ENCODE assay signal across 9 mouse cellular contexts in the genomic region with DNA sequence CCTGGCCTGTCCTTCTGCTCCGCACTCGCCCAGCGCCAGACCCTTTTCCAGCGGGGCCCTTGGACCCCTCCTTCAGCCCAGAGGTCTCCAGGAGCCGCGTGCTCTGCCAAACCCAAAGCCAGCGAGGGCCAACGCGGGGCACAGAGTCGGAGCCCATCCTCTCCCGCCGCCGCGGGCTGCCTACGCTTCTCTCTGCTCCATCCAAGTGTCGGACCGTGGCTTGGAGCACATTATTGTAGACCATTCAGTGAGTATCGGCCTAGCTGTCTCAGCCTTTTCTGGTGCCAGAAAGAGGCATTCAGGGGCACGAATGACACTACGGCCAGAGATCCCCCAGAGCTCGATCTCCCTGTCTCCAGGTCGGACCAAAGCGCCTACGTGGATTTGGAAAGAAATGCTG. TPM values are rescaled to one million over a fixed set of nuclear protein-coding genes. Genes with fewer than 3 reads are reported as not detected.
DNase-seq lines count a peak whose midpoint lies in the region; ATAC-seq and TF ChIP-seq lines count a peak whose summit lies in the region.
"Had no signal": no experiment of that assay in that cellular context is flagged by ENCODE, and none has a peak within 500 bp of the region (broad histone marks: within the 10 kb centered on the region; RNA-seq: fewer than 3 reads in every experiment).

No protein-coding gene starts in this region.

- H3K4me2 ChIP-seq in forebrain, embryonic 15.5 days (replicated peaks): peak overlapping the region; percentile 78
- peak overlapping the region; percentile 67 for H3K4me2 ChIP-seq in liver, embryonic 11.5 days

- TF ChIP-seq CTCF in E14TG2a.4 (conservative IDR thresholded peaks at IDR 0.05; ENCODE audit: low read length): no peak

- no peaks in the 10 kb centered on the region for H3K36me3 ChIP-seq in E14TG2a.4 (ENCODE audit: insufficient read depth, low read length)
- H3K36me3 ChIP-seq in forebrain, embryonic 15.5 days: no peaks in the 10 kb centered on the region
- no peaks in the 10 kb centered on the region for H3K36me3 ChIP-seq in liver, embryonic 11.5 days (ENCODE audit: control insufficient read depth, insufficient read depth, low read length)

- peak overlapping the region; percentile 75 for H3K9ac ChIP-seq in forebrain, embryonic 15.5 days (replicated peaks)
- no peak overlapping the region for H3K9ac ChIP-seq in liver, embryonic 11.5 days (ENCODE audit: low read depth, low read length)

- peaks cover 13% of the 10 kb centered on the region for H3K4me1 ChIP-seq in E14TG2a.4 (replicated peaks; ENCODE audit: low read depth, low read length)
- peaks cover 60% of the 10 kb centered on the region for H3K4me1 ChIP-seq in forebrain, embryonic 15.5 days
- no peaks in the 10 kb centered on the region for H3K4me1 ChIP-seq in liver, embryonic 11.5 days (replicated peaks; ENCODE audit: control insufficient read depth, insufficient read depth, low read length)

- ATAC-seq in forebrain, embryonic 15.5 days (replicated peaks): peak; percentile 20; the same call in 1 of the 2 replicates
- ATAC-seq in liver, embryonic 11.5 days (replicated peaks; ENCODE audit: low FRiP score): no peak

- H3K4me3 ChIP-seq in E14TG2a.4 (replicated peaks; ENCODE audit: low read length): peak overlapping the region; percentile 85
- peak overlapping the region; percentile 63 for H3K4me3 ChIP-seq in forebrain, embryonic 15.5 days
- peak overlapping the region; percentile 45 for H3K4me3 ChIP-seq in liver, embryonic 11.5 days (ENCODE audit: low read depth, low read length)
- H3K4me3 ChIP-seq: myocyte had no signal

- peak overlapping the region; percentile 88 for H3K27ac ChIP-seq in forebrain, embryonic 15.5 days (replicated peaks)
- no peak overlapping the region for H3K27ac ChIP-seq in liver, embryonic 11.5 days (ENCODE audit: low read depth, low read length)

- peaks cover 94% of the 10 kb centered on the region for H3K27me3 ChIP-seq in E14TG2a.4 (ENCODE audit: insufficient read depth, low read length)
- H3K27me3 ChIP-seq in forebrain, embryonic 15.5 days: no peaks in the 10 kb centered on the region
- H3K27me3 ChIP-seq in liver, embryonic 11.5 days (replicated peaks; ENCODE audit: control insufficient read depth, insufficient read depth, low read length): peaks cover 50% of the 10 kb centered on the region

- DNase-seq in embryo, embryonic 10.5 days (ENCODE audit: low spot score): peak; percentile 58
- no peak for DNase-seq in embryo, embryonic 11 days
- DNase-seq in liver, embryonic 11.5 days (ENCODE audit: low spot score): no peak
- DNase-seq in urinary bladder, postnatal 25 days (ENCODE audit: low spot score): no peak
- no peak for DNase-seq in kidney, postnatal 10 days
- DNase-seq in lung, postnatal 36 days: no peak

- no peaks in the 10 kb centered on the region for H3K9me3 ChIP-seq in E14TG2a.4 (ENCODE audit: low read length)
- no peaks in the 10 kb centered on the region for H3K9me3 ChIP-seq in forebrain, embryonic 15.5 days
- H3K9me3 ChIP-seq in liver, embryonic 11.5 days (ENCODE audit: control insufficient read depth, low read length): no peaks in the 10 kb centered on the region

- under 1% methylated on average over 24 of the region's 24 CpGs for WGBS in forebrain, embryonic 15.5 days
- WGBS in liver, embryonic 11.5 days: 3% methylated on average over 24 of the region's 24 CpGs

RNA-seq across cellular contexts. Expression of gene Adcyap1r1, which starts 0.6 kb away (rescaled TPM):
- 31.5 and 32.1 TPM in 2 replicates for polyA plus RNA-seq in forebrain, embryonic 15.5 days (2015; fragmentation: Nextera tagmentation; extraction: Ambion mirVana)
- 0.33 and 0.78 TPM in 2 replicates for polyA plus RNA-seq in liver, embryonic 11.5 days (2014; fragmentation: Nextera tagmentation; extraction: Ambion mirVana)
- polyA plus RNA-seq: myocyte had no signal

Comparison
In these comparisons a context has a peak if more than half of its experiments do, and no peak if none do; other contexts are left out.
1. RNA of gene Adcyap1r1, which starts 0.6 kb away (polyA plus RNA-seq): 31.5 to 32.1 TPM in forebrain, embryonic 15.5 days; 0.33 to 0.78 TPM in liver, embryonic 11.5 days; every median in the first group is over 10 times any median in the second.
2. Peak in every context shown above with its lines, with median percentiles within 50 percentile points of each other: H3K4me3 ChIP-seq.